Mouse (Mus musculus) megakaryocyte, adult 5-6 weeks (primary cell): ENCODE data around the gene March2. TPM values are rescaled to one million over a fixed set of nuclear protein-coding genes. Genes with fewer than 3 reads are reported as not detected.
"Not testable (repeated sequence)": the region's sequence is repeated elsewhere in the genome, so short reads cannot be mapped to it uniquely, and the experiment has no call there.

Experiments
- ATAC-seq: 2 replicates; pipeline ENCODE4 v1.8.0; 2016; ENCODE audit warnings: mild to moderate bottlenecking, inconsistent platforms; ENCODE audit not compliant: poor library complexity, severe bottlenecking
- total RNA-seq, 2 experiments: library from RNA; stranded (forward) in 1 of 2; stranded (reverse) in 1 of 2; fragments of 153-499, 151-499 nt in 1 of 2; fragments of 221-1000, 200-1000 nt in 1 of 2; gene quantifications; 2 replicates each; pipeline versions ENCODE4 v1.2.3 to v1.2.4; 2015 to 2017

The March2 gene
- total RNA-seq (2015) (51.4 and 64.2 TPM in 2 replicates), total RNA-seq (2017) (42.7 and 46.6 TPM in 2 replicates)

GRCm38 (mm10) chr17:33718384-33718881 is at the start of gene March2:
Gene March2, minus strand, starts transcription at chr17:33718670.
- ATAC-seq = peak; percentile 100

GRCm38 (mm10) chr17:33766389-33766788 is 47.9 kb upstream of the March2 start:
- no peak for ATAC-seq

GRCm38 (mm10) chr17:33760255-33761165 is 42.0 kb upstream of the March2 start, which contains the start of gene Rab11b:
Gene Rab11b, minus strand, starts transcription at chr17:33760530.
- peak; percentile 91 for ATAC-seq

DNA sequence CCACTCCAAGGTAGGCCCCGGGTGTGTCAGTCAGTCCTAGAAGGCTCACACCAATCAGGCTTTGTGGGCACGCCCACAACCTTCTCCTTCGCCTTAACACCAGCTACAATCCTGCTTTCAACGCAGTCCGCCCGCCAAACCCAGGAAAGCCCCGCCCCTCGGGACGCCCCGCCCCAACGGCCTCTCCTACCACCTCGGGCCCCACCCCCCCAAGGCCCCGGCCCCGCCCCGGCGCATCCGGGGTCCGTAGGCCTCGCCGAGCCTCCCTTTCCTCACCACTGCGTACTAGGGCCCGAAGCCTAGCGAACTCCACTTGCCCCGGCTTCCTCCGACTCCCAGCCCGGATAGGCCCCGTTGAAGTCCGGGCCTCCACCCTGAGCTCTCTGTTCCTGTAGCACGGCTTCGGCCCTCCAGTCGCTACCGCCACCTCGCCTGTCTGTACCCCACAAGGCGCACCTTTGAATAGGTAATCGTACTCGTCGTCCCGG is 41.3 kb upstream of the March2 start:
- ATAC-seq = peak; percentile 64

GRCm38 (mm10) chr17:33757231-33757630 is 38.8 kb upstream of the March2 start:
- ATAC-seq = no peak

GRCm38 (mm10) chr17:33756108-33756790 is 37.8 kb upstream of the March2 start:
- ATAC-seq = no peak

GRCm38 (mm10) chr17:33755418-33756107 is 37.1 kb upstream of the March2 start:
- ATAC-seq = no peak

DNA sequence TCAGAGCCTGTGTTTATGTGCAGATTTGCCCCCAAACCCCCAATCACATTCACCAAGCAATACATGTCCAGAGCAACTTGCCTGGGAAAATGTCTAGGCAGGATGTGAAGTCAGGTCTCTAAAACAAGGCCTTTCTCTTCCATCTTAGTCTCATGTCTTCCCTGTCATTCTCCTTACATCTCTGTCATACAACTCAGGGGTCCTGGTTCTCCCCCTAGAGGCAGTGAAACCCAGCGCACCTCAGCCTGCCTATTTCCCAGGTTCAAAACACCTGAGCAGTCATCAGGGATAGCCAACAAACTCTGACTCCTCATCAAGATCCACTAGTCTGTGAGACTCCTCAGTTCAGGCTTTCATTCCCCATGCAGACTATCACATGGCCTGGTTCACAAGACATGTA is 36.2 kb upstream of the March2 start:
- no peak for ATAC-seq

GRCm38 (mm10) chr17:33752297-33752696 is 33.8 kb upstream of the March2 start:
- ATAC-seq = no peak

GRCm38 (mm10) chr17:33751181-33751580 is 32.7 kb upstream of the March2 start:
- no peak for ATAC-seq

DNA sequence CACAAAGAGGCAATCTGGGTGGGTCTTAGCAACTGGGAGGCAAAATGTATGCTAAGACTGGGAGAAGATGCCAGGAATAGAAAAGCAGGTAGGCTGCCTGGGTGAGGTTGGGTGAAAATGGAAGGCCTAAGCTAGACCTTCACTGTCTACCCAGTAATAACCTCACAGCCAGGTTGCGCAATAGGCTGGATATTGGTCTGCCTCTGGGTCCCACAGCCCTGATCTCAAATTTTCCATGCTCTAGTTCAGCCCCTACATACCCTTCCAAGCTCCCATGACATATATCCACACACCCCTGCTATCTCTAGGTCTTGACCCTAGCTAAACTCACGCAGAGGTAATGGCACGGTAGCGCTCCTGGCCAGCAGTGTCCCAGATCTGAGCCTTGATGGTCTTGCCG is 31.0 kb upstream of the March2 start:
- no peak for ATAC-seq

GRCm38 (mm10) chr17:33746011-33746410 is 27.5 kb upstream of the March2 start:
- peak; percentile 30; the same call in 1 of the 2 replicates for ATAC-seq

GRCm38 (mm10) chr17:33744686-33745384 is 26.4 kb upstream of the March2 start:
- ATAC-seq = no peak

DNA sequence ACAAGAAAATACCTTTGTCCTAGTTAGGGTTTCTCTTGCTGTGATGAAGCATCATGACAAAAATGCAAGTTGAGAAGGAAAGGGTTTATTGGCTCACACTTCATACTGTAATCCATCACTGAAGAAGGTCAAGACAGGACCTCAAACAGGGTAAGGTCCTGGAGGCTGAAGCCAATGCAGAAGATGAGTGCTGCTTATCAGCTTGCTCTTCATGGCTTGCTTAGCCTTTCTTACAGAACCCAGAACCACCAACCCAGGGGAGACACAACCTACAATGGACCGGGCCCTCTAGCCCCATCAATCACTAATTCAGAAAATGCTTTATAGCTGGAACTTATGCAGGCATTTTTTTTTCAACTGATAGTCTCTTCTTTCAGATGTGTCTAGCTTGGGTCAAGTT is 23.9 kb upstream of the March2 start:
- ATAC-seq = no peak

DNA sequence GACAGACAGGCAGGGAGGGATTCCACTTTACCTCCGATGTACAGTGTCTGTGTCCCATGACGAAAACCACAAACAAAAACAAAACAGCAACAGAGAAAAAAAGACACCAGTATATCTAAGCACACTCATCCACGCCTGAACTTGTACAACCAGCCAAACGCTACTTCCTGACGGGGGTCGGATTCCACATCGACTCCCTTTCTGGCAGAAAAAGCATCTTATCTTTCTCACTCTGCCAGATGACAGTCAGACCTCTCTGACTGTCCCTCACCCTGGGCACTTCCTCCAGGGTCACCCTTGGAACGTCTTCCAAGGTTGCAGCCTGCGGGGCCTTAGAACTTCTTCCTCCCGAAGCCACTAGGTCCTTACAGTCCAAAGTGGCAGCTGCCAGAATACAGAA is 15.1 kb upstream of the March2 start:
- ATAC-seq = not testable (repeated sequence)

DNA sequence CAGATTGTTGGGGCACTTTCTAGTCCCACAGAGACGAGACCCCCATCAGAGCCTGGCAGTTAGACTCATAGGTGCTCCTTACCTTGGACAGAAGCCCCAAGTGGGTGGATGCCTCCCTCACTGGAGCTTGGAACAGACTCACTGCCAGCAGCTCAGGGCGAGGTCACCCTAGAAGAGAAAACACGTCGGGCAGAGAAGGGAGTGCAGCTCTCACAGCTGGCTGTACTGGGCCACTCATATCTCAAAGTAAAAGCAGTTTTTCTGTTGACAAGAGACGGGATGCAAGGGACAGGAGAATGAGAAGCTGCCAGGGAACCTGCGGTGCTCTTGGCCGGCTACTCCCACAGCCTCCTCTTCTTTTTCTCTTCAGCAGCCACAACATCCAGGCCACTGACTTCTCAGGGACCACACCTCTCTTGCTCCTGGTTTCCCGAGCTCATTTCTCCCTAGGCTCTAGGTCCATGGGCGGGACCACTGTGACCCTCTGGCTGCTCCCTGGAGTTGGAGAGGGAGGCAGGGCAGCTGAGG is 14.2 kb upstream of the March2 start:
- not testable (repeated sequence) for ATAC-seq

GRCm38 (mm10) chr17:33729215-33729614 is 10.7 kb upstream of the March2 start:
- no peak for ATAC-seq

DNA sequence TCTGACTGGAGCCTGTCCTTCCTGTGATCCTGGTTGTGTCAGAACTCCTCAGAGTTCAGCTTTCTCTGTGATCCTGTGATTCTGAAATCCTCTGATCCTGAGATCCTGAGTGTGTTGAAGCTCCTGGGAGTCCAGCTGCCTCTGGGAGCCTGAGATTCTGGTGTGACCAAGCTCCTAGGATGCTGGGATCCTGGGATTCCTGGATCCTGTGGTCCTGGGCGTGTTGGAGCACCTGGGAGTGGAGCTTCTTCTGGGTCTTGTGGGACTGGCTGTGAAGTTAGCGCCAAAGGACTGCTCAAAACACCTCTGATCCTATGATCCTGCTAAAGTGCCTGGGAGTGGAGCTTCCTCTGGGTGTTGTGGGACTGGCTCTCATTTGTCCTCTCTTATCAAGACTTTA is 9.9 kb upstream of the March2 start:
- ATAC-seq = no peak

- no peak for ATAC-seq
Observed at GRCm38 (mm10) chr17:33719736-33720378, 1.4 kb upstream of the March2 start.
